Mouse (Mus musculus) MEL-GATA-1-ER (cell line): Measurements from ENCODE around the gene Pttg1ip.

Source experiments
- DNase-seq: peaks from one replicate; pipeline ENCODE4 v3.0.0-alpha.2; 2012; ENCODE audit warnings: low read depth; ENCODE audit errors: extremely low read depth

The Pttg1ip gene

DNA sequence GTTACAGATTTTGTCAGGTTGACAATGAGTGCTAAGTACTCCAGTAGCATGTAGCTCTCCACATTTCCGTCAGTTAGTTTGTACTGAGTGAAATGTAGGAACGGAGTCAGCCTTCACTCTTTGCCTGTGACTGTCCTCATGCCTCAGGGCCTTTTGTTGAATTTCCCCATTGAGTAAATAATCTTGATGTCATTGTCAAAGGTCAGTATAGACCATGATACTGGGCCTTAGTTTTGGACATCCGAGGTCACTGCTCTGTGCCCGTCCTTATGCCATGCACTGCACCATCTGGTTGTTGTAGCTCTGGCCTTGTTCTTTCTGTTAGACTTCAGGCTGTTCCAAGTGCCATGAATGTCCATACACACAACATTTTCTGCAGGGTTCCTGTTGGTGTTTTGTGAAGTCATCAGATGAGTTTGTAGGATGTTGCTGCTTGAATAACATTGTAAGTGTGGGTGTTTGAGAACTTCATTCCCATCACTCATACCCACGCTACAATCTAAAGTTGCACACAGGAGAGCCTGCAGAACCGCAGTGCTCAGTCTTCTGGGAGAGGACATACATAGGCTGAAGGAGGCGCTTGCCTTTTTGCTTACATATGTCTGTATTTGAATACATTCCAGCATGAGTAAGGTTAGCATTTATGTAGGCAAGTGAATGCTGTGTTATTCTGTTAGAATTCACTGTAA is 54.9 kb downstream of the Pttg1ip start:
- no peak for DNase-seq

GRCm38 (mm10) chr10:77638956-77639355 is 57.4 kb downstream of the Pttg1ip start:
- no peak for DNase-seq

- DNase-seq: no peak
Measured at GRCm38 (mm10) chr10:77643160-77643559, 61.6 kb downstream of the Pttg1ip start.

DNA sequence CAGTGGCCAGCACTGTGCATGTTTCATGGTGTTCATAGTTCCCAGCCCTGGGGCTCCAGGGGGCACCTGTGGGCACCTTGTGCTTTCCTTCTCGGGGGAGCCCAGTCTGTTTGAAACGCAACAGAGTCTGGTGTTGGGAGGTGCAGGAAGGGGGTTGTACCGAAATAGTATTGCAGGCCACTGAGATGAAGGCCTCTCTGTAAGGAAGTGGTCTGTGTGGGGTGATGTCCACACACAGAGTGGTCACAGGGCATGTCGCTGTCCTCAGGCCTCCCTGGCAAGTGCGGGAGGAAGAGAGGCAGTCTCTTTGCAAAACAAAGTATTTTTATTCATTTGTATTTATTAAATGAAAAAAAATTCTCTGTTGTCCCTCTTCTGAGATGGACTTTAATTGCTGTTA is 64.1 kb downstream of the Pttg1ip start:
- DNase-seq: no peak

DNA sequence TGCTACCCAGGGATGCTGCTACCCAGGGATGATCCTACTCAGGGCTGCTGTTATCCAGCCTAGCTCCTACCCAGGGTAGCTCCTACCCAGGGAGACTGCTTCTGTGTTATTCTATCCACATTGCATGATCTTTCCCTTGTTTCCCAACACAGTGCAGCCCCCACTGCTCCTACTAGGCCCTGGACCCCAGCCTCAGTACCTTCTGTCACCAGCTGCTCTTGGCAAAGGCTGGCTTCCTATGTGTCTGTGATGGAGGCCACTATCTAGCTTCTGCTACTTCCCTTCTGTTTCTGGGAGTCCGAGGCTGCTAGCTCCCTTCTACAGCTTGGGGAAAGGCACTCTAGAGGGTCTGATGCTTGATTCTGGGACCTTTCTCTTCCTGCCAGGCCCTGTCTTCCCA is 65.9 kb downstream of the Pttg1ip start:
- DNase-seq: no peak

DNA sequence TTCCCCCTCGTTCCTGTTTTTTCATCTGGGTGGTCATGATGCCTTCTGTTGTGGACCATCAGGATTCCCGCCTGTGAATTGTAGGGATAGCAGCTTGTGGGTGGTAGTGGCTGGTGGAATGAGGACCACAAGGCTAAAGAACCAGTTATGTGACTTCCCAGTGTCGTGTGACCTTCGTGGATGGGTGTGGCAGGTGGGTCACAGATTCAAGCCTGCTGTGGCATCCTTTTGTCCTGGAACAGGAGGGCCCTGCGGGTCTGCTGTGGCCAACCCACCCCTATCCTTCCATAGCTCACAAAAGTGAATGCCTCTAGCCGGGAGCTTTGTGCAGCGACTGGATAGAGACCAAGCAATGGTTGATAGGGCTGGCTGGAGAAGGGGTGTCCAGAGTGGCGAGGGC is 66.4 kb downstream of the Pttg1ip start:
- no peak for DNase-seq
